Mouse (Mus musculus): ENCODE measurements around the gene 4930596D02Rik. TPM values are rescaled to one million over a fixed set of nuclear protein-coding genes. Genes with fewer than 3 reads are reported as not detected.

The 4930596D02Rik gene
- not detected in 2 replicates for total RNA-seq (2023)

GRCm38 (mm10) chr14:35811878-35812277 is at the start of gene 4930596D02Rik:
4930596D02Rik (minus strand) TSS chr14:35811978.

